Mouse (Mus musculus): ENCODE measurements at regions not wholly inside any gene's neighbourhood (a gene's known extent, or its start where the extent isn't known, plus 50 kb on each side); places are given as distances from the start of the nearest gene placed in this dataset.

DNA sequence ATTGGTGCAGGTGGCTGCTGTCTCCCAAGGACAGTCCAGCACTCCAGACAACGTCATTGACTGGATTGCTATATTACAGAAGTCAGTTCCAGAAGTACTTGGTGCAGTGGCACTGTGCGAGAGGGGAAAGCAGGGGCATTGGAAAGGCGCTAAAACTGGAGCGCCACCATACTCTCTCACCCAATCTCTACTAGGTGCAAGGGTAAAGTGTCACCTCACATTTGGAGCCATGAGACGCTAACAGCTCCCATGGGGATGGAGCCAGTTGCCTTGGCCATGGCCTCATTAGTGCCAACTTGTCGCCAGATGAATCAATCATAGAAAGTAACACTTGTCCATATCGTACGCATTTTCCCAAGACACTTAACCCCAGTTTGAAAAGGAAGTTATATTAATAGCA, 1617.2 kb upstream of the Gulo start:
- no peak for DNase-seq (ENCODE audit: low spot score in 2 of 2)

DNA sequence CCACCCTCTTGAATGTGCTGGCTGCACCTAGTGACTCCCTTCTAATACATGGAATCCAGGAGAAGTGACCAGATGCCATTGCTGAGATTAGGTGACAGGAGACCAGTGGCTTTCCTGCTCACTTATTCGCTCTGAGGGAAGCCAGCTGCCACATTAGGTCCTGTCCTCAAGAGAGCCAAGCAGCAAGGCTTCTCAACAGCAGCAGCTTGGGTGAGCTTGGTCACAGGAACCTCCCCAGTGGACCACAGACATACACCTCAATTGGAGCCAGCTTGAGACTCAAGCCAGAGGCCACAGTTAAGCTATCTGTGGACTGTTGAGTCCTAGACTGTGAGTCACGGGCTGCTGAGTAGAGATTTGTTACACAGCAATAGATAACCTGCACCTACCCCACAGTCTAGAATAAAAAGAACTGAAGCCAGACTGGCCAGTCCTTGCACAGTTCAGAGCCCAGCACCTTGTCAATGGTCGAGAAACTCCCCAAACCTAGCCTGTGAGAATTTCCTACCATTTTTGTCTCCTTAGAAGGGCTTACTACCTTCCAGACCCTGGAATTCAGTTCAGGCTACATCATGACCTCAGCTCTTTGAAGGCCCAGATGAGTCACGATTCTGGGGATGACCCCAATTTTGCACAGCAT, 1615.0 kb upstream of the Gulo start:
- no peak for DNase-seq (ENCODE audit: low spot score in 2 of 2)

DNA sequence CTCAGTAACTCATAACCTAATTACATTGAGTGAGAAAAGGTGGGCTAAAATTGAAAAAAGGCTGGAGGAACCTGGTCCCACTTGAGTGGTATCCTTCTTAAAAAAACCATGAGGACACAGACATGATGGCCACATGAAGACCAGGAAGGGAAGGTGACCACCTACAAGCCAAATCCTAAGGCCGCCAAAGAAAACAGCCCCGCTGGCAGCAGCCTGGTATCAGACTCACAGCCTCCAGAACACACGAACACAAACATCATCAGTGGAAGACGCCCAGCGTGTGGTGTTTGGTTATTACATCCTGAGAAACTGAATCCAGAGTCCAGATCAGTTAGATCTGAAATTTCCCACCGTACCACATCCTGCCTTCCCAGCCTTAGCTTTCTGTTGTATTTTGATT, 1613.9 kb upstream of the Gulo start:
- DNase-seq (ENCODE audit: low spot score in 2 of 2) = no peak

- DNase-seq (ENCODE audit: low spot score in 2 of 2) = no peak
These were observed 1612.5 kb upstream of the Gulo start for GRCm38 (mm10) chr14:67621486-67621885.

DNA sequence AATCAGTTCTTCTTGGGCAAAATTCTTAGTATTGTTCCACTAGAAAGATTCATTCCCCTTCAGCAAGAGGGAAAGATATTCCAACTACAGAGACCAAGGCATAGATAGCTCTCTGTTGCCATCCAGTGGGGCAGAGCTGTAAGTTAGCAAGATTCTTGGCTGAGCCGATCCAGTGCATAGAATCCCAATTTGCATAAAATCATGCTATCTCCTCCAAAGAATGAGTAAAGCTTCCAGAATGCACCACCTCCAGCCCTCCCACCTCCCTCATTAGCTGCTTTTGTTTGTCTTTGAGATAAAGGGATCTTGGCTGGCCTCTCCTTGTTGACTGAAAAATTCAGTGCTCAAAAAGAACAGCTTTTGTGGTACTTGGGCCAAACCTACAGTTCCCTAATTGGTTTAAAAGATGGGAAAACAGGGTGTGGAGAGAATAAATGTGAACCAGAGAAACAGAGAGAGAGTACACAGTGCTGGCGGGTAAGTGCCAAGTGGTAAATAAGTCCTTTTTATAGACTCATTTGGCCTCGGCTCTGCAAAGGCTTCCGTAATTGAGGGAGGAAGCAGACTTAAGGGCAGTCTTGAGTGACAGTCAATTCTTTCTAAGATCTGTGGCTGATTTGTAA, 1612.0 kb upstream of the Gulo start:
- DNase-seq (ENCODE audit: low spot score in 2 of 2) = peak; percentile 64 to 67

DNA sequence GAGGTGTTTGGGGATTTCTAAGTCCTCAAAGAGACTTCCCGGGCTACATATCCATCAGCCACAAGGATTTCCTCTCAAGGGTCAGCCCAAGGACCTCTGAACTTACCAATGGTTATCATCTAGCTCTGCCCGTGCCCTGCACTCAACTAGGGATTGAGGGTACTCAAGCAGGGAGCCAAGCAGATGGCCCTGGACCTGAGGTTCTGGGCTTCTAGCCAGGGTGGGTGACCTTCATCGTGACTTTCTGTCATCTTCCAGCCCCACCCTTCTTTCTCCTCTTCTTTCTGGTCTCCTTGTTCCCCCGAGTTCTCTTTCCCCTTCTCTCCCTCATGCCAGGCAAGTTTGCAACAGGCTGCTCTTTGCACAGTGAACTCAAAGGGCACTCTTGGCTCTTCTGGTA, 1610.6 kb upstream of the Gulo start:
- DNase-seq (ENCODE audit: low spot score in 2 of 2) = no peak

DNA sequence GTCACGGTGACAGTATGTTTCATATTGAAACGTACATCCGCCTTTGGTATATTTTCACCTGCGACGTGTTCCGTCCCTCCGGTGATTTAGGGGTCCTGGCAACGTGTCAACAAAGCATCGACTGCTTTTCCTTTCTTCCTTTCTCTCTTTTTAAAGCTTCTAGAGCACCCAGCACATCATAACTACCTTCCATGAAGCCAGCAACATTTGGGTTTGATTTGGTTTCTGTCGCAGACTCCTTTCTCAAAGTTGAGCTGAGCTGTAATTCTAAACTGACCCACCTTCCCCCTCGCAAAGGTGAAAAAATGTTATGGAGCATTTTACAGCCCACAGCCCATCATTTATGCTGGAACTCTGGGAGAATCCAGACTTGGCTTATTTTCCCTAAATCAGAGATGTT, 1605.4 kb upstream of the Gulo start:
- no peak for DNase-seq (ENCODE audit: low spot score in 2 of 2)

DNA sequence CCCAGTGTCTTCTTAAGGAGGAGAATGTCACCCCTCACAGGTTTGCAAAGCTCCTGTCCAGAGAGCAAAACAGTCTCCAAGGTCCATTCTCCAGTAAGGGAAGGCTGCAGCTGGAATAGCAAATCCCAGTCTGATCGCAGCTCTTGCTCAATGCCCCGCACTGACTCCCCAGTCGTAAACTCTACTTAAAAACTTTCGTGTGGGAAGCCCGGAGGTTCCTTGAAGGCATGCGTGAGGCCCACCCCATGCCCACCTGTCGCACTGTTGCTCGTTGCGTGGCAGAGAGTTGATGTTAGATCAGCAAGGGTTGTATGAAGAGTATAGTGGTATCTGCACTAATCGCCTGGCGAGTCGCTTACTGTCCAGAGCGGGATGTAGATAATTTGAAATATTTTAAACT, 1604.7 kb upstream of the Gulo start:
- DNase-seq (ENCODE audit: low spot score in 2 of 2) = no peak

DNA sequence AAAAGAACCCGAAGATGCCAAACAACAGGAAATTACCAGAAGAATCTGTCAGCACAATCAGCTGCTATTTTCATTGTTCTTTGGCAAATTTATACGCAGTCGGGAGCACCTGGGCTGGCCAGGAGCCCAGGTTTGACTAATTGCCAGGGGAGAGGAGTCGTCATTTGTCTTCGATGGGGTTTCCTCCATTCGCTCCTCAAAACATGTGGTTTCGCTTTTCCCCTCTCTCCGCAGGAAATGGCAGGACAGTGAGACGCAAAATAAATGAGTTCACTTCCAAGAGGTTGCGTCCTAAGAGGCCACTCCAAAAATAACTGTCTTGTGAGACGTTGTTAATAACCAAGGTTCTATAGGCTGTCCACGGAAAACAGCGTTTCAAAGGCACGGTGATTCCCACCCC, 1604.2 kb upstream of the Gulo start:
- no peak for DNase-seq (ENCODE audit: low spot score in 2 of 2)

DNA sequence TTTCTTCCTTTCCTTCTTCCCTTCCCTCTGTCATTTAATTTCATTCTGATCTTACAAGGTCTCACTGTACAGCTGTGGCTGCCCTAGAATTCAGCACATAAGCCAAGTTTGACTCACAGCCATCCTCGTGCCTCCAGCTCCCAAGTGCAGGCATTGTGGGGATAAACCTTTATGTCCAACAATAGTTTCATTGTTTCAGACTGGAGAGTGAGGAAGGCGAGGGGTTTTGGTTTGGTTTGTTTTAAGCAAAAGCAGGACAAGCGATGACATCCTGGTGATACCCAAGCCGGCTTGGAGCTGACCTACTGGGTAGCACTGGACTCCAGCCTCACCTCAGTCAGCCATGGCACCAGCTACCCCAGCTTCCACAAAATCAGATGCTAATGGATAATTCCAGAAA, 1603.5 kb upstream of the Gulo start:
- no peak for DNase-seq (ENCODE audit: low spot score in 2 of 2)

GRCm38 (mm10) chr14:67608262-67608661, 1599.3 kb upstream of the Gulo start:
- DNase-seq (ENCODE audit: low spot score in 2 of 2) = no peak

- no peak for DNase-seq (ENCODE audit: low spot score in 2 of 2)
These were observed 1594.0 kb upstream of the Gulo start for GRCm38 (mm10) chr14:67602960-67603359.

DNA sequence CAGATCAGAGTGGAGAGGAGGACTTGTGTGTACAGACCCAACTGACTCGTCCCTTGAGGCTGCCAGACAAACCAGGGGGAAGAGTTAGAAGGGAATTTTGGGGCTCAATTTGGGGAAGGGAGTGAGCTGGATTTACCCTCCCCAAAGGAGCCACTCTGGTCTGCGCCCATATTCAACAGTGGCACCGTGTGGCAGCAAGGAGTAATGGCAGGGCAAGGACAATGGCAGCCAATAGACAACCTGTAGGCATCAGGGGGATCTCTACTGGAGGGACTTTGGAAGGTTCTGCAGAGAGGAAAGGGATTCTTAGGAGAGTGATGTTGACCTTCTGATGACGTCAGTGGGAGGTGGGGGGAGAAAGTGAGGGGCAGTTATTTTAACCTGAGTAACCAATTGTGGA, 1590.7 kb upstream of the Gulo start:
- DNase-seq (ENCODE audit: low spot score in 2 of 2) = peak; percentile 14 to 24

GRCm38 (mm10) chr14:67588627-67589026, 1579.6 kb upstream of the Gulo start:
- DNase-seq (ENCODE audit: low spot score in 2 of 2) = no peak

GRCm38 (mm10) chr14:67584456-67585048, 1575.5 kb upstream of the Gulo start:
- DNase-seq (ENCODE audit: low spot score in 2 of 2) = peak in 1 of 2 experiments; percentile 6

GRCm38 (mm10) chr14:67582201-67582782, 1573.3 kb upstream of the Gulo start:
- peak; percentile 41 to 58 for DNase-seq (ENCODE audit: low spot score in 2 of 2)

GRCm38 (mm10) chr14:67574346-67574949, 1565.4 kb upstream of the Gulo start:
- no peak for DNase-seq (ENCODE audit: low spot score in 2 of 2)

DNA sequence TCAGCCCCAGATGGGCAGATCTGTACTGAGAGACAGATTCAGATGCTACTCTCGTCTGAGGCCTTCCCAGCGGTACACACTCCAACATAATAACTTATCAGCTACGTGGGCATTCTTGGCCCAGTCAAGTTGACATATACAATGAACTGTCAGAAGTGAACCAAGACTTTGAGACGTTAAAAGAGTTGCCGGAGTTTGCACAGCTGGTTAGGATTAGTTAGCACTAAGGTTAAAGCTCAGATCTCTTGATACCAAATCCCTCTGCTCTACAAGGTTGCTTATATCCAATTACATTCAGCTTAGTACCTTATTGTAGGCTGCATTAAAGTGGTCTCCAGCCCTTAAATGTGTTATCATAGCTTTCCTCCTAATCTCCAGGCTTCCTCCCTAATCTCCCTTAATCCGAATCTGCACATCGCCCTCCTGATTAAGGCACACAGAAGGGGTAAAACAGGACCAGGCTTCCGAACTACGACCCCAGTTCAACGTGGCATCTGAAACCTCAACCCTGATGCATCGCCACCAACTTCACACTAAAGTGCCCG, 1564.5 kb upstream of the Gulo start:
- no peak for DNase-seq (ENCODE audit: low spot score in 2 of 2)

- DNase-seq (ENCODE audit: low spot score in 2 of 2) = no peak
These were observed 1560.8 kb upstream of the Gulo start for GRCm38 (mm10) chr14:67569744-67570322.

- no peak for DNase-seq (ENCODE audit: low spot score in 2 of 2)
These were observed 1560.1 kb upstream of the Gulo start for GRCm38 (mm10) chr14:67568896-67569743.
